Mouse (Mus musculus): ENCODE measurements around the gene Endov. TPM values are rescaled to one million over a fixed set of nuclear protein-coding genes. Genes with fewer than 3 reads are reported as not detected.

Gene Endov
- polyA plus RNA-seq, 1 experiment: 1.2 TPM

GRCm38 (mm10) chr11:119514967-119515636 is 24.0 kb downstream of the Endov start:
- Histone ChIP-seq H3K9me3 (ENCODE audit: control insufficient read depth, low read length) (no peaks in the 10 kb centered on the region), H3K4me3 (replicated peaks) (no peak overlapping the region), H3K36me3 (ENCODE audit: control insufficient read depth) (no peaks in the 10 kb centered on the region), H3K27me3 (ENCODE audit: control insufficient read depth) (peaks cover 33% of the 10 kb centered on the region), H3K4me1 (ENCODE audit: control insufficient read depth) (no peaks in the 10 kb centered on the region)
- TF ChIP-seq TAL1 (IDR thresholded peaks at IDR 0.05; ENCODE audit: low read length): no peak
- no peak for TF ChIP-seq GATA1 (IDR thresholded peaks at IDR 0.05; ENCODE audit: low read length)

GRCm38 (mm10) chr11:119515823-119516676 is 24.9 kb downstream of the Endov start:
- Histone ChIP-seq H3K27me3 (ENCODE audit: control insufficient read depth) (peaks cover 33% of the 10 kb centered on the region), H3K4me1 (ENCODE audit: control insufficient read depth) (no peaks in the 10 kb centered on the region), H3K36me3 (ENCODE audit: control insufficient read depth) (no peaks in the 10 kb centered on the region), H3K9me3 (ENCODE audit: control insufficient read depth, low read length) (no peaks in the 10 kb centered on the region), H3K4me3 (replicated peaks) (no peak overlapping the region)
- no peak for TF ChIP-seq TAL1 (IDR thresholded peaks at IDR 0.05; ENCODE audit: low read length)

GRCm38 (mm10) chr11:119516677-119517361 is 25.7 kb downstream of the Endov start:
- Histone ChIP-seq H3K36me3 (ENCODE audit: control insufficient read depth) (no peaks in the 10 kb centered on the region), H3K4me3 (replicated peaks) (no peak overlapping the region), H3K9me3 (ENCODE audit: control insufficient read depth, low read length) (no peaks in the 10 kb centered on the region), H3K27me3 (ENCODE audit: control insufficient read depth) (peaks cover 33% of the 10 kb centered on the region), H3K4me1 (ENCODE audit: control insufficient read depth) (no peaks in the 10 kb centered on the region)
- TF ChIP-seq GATA1 (IDR thresholded peaks at IDR 0.05; ENCODE audit: low read length) (no peak), TAL1 (IDR thresholded peaks at IDR 0.05; ENCODE audit: low read length) (no peak)

GRCm38 (mm10) chr11:119519387-119519786 is 28.2 kb downstream of the Endov start:
- no peak for TF ChIP-seq GATA1 (IDR thresholded peaks at IDR 0.05; ENCODE audit: low read length)
- TF ChIP-seq TAL1 (IDR thresholded peaks at IDR 0.05; ENCODE audit: low read length): no peak
- no peaks in the 10 kb centered on the region for H3K36me3 ChIP-seq (ENCODE audit: control insufficient read depth)
- peaks cover 21% of the 10 kb centered on the region for H3K27me3 ChIP-seq (ENCODE audit: control insufficient read depth)
- H3K9me3 ChIP-seq (ENCODE audit: control insufficient read depth, low read length): no peaks in the 10 kb centered on the region
- no peak overlapping the region for H3K4me3 ChIP-seq (replicated peaks)
- peaks cover 2% of the 10 kb centered on the region for H3K4me1 ChIP-seq (ENCODE audit: control insufficient read depth)

GRCm38 (mm10) chr11:119520005-119520712 is 29.0 kb downstream of the Endov start:
- Histone ChIP-seq H3K36me3 (ENCODE audit: control insufficient read depth) (no peaks in the 10 kb centered on the region), H3K27me3 (ENCODE audit: control insufficient read depth) (peaks cover 14% of the 10 kb centered on the region), H3K4me3 (replicated peaks) (no peak overlapping the region), H3K4me1 (ENCODE audit: control insufficient read depth) (peaks cover 6% of the 10 kb centered on the region), H3K9me3 (ENCODE audit: control insufficient read depth, low read length) (no peaks in the 10 kb centered on the region)
- TF ChIP-seq GATA1 (IDR thresholded peaks at IDR 0.05; ENCODE audit: low read length) (no peak), TAL1 (IDR thresholded peaks at IDR 0.05; ENCODE audit: low read length) (no peak)

GRCm38 (mm10) chr11:119520713-119521063 is 29.5 kb downstream of the Endov start:
- no peaks in the 10 kb centered on the region for H3K9me3 ChIP-seq (ENCODE audit: control insufficient read depth, low read length)
- TF ChIP-seq GATA1 (IDR thresholded peaks at IDR 0.05; ENCODE audit: low read length): no peak
- TF ChIP-seq TAL1 (IDR thresholded peaks at IDR 0.05; ENCODE audit: low read length): no peak
- H3K4me3 ChIP-seq (replicated peaks): no peak overlapping the region
- H3K36me3 ChIP-seq (ENCODE audit: control insufficient read depth): no peaks in the 10 kb centered on the region
- peaks cover 6% of the 10 kb centered on the region for H3K4me1 ChIP-seq (ENCODE audit: control insufficient read depth)
- H3K27me3 ChIP-seq (ENCODE audit: control insufficient read depth): peaks cover 8% of the 10 kb centered on the region

- Histone ChIP-seq H3K36me3 (ENCODE audit: control insufficient read depth) (no peaks in the 10 kb centered on the region), H3K27me3 (ENCODE audit: control insufficient read depth) (peaks cover 2% of the 10 kb centered on the region; the same call in 1 of the 2 replicates), H3K4me3 (replicated peaks) (no peak overlapping the region), H3K4me1 (ENCODE audit: control insufficient read depth) (peaks cover 14% of the 10 kb centered on the region), H3K9me3 (ENCODE audit: control insufficient read depth, low read length) (no peaks in the 10 kb centered on the region)
- TF ChIP-seq GATA1 (IDR thresholded peaks at IDR 0.05; ENCODE audit: low read length) (no peak), TAL1 (IDR thresholded peaks at IDR 0.05; ENCODE audit: low read length) (no peak)
Measured at GRCm38 (mm10) chr11:119521920-119522710, 31.0 kb downstream of the Endov start.

- no peaks in the 10 kb centered on the region for H3K36me3 ChIP-seq (ENCODE audit: control insufficient read depth)
- no peak overlapping the region for H3K4me3 ChIP-seq (replicated peaks)
- no peak for TF ChIP-seq TAL1 (IDR thresholded peaks at IDR 0.05; ENCODE audit: low read length)
- TF ChIP-seq GATA1 (IDR thresholded peaks at IDR 0.05; ENCODE audit: low read length): no peak
- H3K27me3 ChIP-seq (ENCODE audit: control insufficient read depth): peaks cover 2% of the 10 kb centered on the region; the same call in 1 of the 2 replicates
- no peaks in the 10 kb centered on the region for H3K9me3 ChIP-seq (ENCODE audit: control insufficient read depth, low read length)
- peaks cover 14% of the 10 kb centered on the region for H3K4me1 ChIP-seq (ENCODE audit: control insufficient read depth)
Measured at GRCm38 (mm10) chr11:119522779-119523178, 31.6 kb downstream of the Endov start.
